Mouse (Mus musculus) myocyte (in vitro differentiated cells): ENCODE measurements around the gene Tex14.

ENCODE experiments used
- CEBPB ChIP-seq: IDR thresholded peaks from 2 replicates; pipeline ENCODE4 v1.6.1; 2011; ENCODE audit warnings: mild to moderate bottlenecking, moderate library complexity; ENCODE audit not compliant: poor library complexity, insufficient read depth, severe bottlenecking
- E2F4 ChIP-seq: IDR thresholded peaks from one replicate; pipeline ENCODE4 v1.6.1; 2011; ENCODE audit warnings: mild to moderate bottlenecking, control low read depth, moderate library complexity; ENCODE audit not compliant: insufficient read depth
- MAX ChIP-seq: IDR thresholded peaks from one replicate; pipeline ENCODE4 v1.6.1; 2011; ENCODE audit warnings: low read depth, mild to moderate bottlenecking, control low read depth
- MYOD1 ChIP-seq, 3 experiments: IDR thresholded peaks; one replicate each; pipeline ENCODE4 v1.6.1; 2011; ENCODE audit warnings: control low read depth in 2 of 3, low read depth in 2 of 3, mild to moderate bottlenecking in 2 of 3, moderate library complexity in 1 of 3; ENCODE audit not compliant: insufficient read length in 2 of 3, control insufficient read depth in 1 of 3
- MYOG ChIP-seq, 3 experiments: IDR thresholded peaks; one replicate each; pipeline ENCODE4 v1.6.1; 2011; ENCODE audit warnings: control low read depth in 2 of 3, low read depth in 2 of 3, mild to moderate bottlenecking in 2 of 3; ENCODE audit not compliant: insufficient read length in 2 of 3, control insufficient read depth in 1 of 3, insufficient read depth in 1 of 3
- POLR2A ChIP-seq: IDR thresholded peaks from one replicate; pipeline ENCODE4 v1.6.1; 2011; ENCODE audit warnings: low read depth, mild to moderate bottlenecking, control low read depth, moderate library complexity; ENCODE audit not compliant: insufficient read length
- TCF12 ChIP-seq: IDR thresholded peaks from one replicate; pipeline ENCODE4 v1.6.1; 2011; ENCODE audit warnings: mild to moderate bottlenecking, control low read depth; ENCODE audit not compliant: poor library complexity, insufficient read depth, severe bottlenecking
- TCF3 ChIP-seq: IDR thresholded peaks from one replicate; pipeline ENCODE4 v1.6.1; 2011; ENCODE audit warnings: low read depth, control low read depth; ENCODE audit not compliant: insufficient read length
- USF1 ChIP-seq: IDR thresholded peaks from one replicate; pipeline ENCODE4 v1.6.1; 2011; ENCODE audit warnings: low read depth, mild to moderate bottlenecking, control low read depth, moderate library complexity

- no peak for TF ChIP-seq POLR2A
- TF ChIP-seq MYOG (IDR thresholded peaks at IDR 0.05; ENCODE audit: control insufficient read depth in 1 of 3, insufficient read depth in 1 of 3, insufficient read length in 2 of 3, low read depth in 2 of 3), result no peak
- TF ChIP-seq MAX, result no peak
- no peak for TF ChIP-seq TCF3
- no peak for TF ChIP-seq TCF12
- no peak for TF ChIP-seq CEBPB
- no peak for TF ChIP-seq MYOD1 (IDR thresholded peaks at IDR 0.05; ENCODE audit: control insufficient read depth in 1 of 3, insufficient read length in 2 of 3, low read depth in 2 of 3)
- TF ChIP-seq USF1, result no peak
- no peak for TF ChIP-seq E2F4
Observed at GRCm38 (mm10) chr11:87504690-87505214, 99.9 kb downstream of the Tex14 start.
